Mouse (Mus musculus): ENCODE results near the gene Rbm33. TPM values are rescaled to one million over a fixed set of nuclear protein-coding genes. Genes with fewer than 3 reads are reported as not detected.
A peak's percentile ranks its signal among the peaks of the same experiment; 100 is the strongest.

Rbm33 gene
- polyA plus RNA-seq, 1 experiment from 2014 or later = 7.4 TPM

GRCm38 (mm10) chr5:28290630-28291029 is 26.3 kb upstream of the Rbm33 start:
- no peaks in the 10 kb centered on the region for H3K4me1 ChIP-seq (ENCODE audit: insufficient read depth, low read depth, low read length)
- no peaks in the 10 kb centered on the region for H3K36me3 ChIP-seq (ENCODE audit: insufficient read depth, low read length)
- H3K4me2 ChIP-seq (replicated peaks; ENCODE audit: low read depth, low read length) = no peak overlapping the region
- no peaks in the 10 kb centered on the region for H3K9me3 ChIP-seq (ENCODE audit: low read length)
- WGBS = 64% methylated on average over 1 of the region's 1 CpGs
- ATAC-seq (no peak), DNase-seq (ENCODE audit: low spot score) (no peak)
- H3K27ac ChIP-seq (ENCODE audit: low read length) = no peak overlapping the region
- no peaks in the 10 kb centered on the region for H3K27me3 ChIP-seq (replicated peaks; ENCODE audit: insufficient read depth, low read length)
- TF ChIP-seq EP300 (IDR thresholded peaks at IDR 0.05) (no peak), CTCF (IDR thresholded peaks at IDR 0.05) (no peak)
- H3K4me3 ChIP-seq (ENCODE audit: low read depth, low read length) = no peak overlapping the region
- no peak overlapping the region for H3K9ac ChIP-seq (replicated peaks; ENCODE audit: low read depth)

DNA sequence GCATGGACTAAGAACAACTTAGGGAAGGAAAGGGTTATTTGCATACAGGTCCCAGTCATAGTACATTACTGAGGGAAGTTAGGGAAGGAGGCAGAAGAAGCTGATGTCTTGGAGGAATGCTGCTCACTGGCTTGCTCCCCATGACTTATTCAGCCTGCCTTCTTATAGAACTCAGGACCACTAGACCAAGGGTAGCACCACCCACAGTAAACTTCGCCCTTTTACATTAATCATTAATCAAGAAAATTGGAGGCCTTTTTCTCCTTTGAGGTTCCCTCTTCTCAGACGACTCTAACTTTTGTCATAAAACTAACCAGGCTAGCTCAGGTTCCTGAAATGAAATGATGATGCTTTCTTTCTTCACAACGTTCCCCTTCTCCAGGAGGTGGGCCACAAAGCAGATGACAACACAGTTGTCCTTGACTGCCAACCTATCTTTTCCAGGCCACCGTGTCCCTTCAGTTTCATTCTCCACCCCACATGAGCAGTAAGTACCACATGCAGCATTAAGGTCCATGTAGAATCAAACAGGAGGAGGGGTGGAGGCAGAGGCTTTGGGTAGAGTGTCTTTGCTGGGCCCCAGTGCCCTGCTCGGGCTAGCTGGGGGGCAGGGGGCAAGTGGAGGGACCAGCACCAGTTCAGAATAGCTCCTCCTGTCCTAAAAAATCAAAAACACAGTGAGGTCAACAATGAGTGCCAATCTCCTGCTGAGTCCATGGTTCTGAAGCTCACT is 25.6 kb upstream of the Rbm33 start:
- Histone ChIP-seq H3K27me3 (replicated peaks; ENCODE audit: insufficient read depth, low read length) (no peaks in the 10 kb centered on the region), H3K27ac (ENCODE audit: low read length) (no peak overlapping the region), H3K9ac (replicated peaks; ENCODE audit: low read depth) (no peak overlapping the region), H3K4me2 (replicated peaks; ENCODE audit: low read depth, low read length) (no peak overlapping the region), H3K4me1 (ENCODE audit: insufficient read depth, low read depth, low read length) (no peaks in the 10 kb centered on the region), H3K9me3 (ENCODE audit: low read length) (no peaks in the 10 kb centered on the region), H3K36me3 (ENCODE audit: insufficient read depth, low read length) (no peaks in the 10 kb centered on the region), H3K4me3 (ENCODE audit: low read depth, low read length) (no peak overlapping the region)
- WGBS = 70% methylated on average over 5 of the region's 5 CpGs
- ATAC-seq = no peak
- DNase-seq (ENCODE audit: low spot score) = no peak
- TF ChIP-seq EP300 (IDR thresholded peaks at IDR 0.05) = no peak
- TF ChIP-seq CTCF (IDR thresholded peaks at IDR 0.05) = no peak

DNA sequence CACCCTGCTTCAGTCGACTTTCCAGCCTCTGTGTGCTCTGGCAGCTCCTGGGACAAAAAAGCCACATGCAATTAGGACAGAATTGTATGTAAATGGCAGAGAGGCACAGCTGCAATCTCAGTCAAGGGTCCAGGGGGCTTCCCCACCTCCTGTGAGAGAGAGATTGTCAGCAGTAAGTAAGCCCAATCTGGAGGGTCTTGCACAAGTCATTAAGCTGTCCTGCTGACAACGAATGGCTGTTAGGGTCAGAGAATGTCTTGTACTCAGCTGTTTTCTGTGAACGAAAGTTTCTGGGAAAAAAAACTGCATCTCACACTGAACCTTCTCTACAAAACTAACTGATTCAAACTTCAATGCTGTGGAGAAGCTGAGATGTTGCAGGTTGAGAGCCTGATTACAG is 24.6 kb upstream of the Rbm33 start:
- ATAC-seq (no peak), DNase-seq (ENCODE audit: low spot score) (no peak)
- H3K4me1 ChIP-seq (ENCODE audit: insufficient read depth, low read depth, low read length) = no peaks in the 10 kb centered on the region
- H3K27ac ChIP-seq (ENCODE audit: low read length) = no peak overlapping the region
- H3K27me3 ChIP-seq (replicated peaks; ENCODE audit: insufficient read depth, low read length) = no peaks in the 10 kb centered on the region
- WGBS = 40% methylated on average over 3 of the region's 3 CpGs
- no peaks in the 10 kb centered on the region for H3K36me3 ChIP-seq (ENCODE audit: insufficient read depth, low read length)
- TF ChIP-seq EP300 (IDR thresholded peaks at IDR 0.05) (no peak), CTCF (IDR thresholded peaks at IDR 0.05) (no peak)
- no peaks in the 10 kb centered on the region for H3K9me3 ChIP-seq (ENCODE audit: low read length)
- H3K4me2 ChIP-seq (replicated peaks; ENCODE audit: low read depth, low read length) = no peak overlapping the region
- no peak overlapping the region for H3K4me3 ChIP-seq (ENCODE audit: low read depth, low read length)
- H3K9ac ChIP-seq (replicated peaks; ENCODE audit: low read depth) = no peak overlapping the region

DNA sequence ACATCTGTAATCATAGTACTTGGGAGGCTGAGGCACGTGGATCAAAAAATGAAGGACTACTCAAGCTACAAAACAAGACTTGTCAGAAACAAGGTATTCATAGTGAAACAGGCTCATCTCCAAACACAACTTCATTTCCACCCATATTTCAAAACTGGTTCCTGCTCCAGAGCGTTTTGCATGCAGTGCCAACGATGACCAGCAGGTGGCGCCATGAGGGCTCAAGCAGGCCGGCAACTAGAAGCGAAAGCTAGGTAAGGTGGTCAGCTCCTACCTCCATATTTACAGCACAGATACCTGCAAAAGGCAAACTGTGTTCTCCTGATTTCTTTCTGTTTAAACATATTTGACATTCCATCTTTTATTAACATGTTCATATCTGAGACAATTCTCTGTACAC is 22.9 kb upstream of the Rbm33 start:
- no peak overlapping the region for H3K9ac ChIP-seq (replicated peaks; ENCODE audit: low read depth)
- no peak for ATAC-seq
- 4% methylated on average over 6 of the region's 6 CpGs for WGBS

DNA sequence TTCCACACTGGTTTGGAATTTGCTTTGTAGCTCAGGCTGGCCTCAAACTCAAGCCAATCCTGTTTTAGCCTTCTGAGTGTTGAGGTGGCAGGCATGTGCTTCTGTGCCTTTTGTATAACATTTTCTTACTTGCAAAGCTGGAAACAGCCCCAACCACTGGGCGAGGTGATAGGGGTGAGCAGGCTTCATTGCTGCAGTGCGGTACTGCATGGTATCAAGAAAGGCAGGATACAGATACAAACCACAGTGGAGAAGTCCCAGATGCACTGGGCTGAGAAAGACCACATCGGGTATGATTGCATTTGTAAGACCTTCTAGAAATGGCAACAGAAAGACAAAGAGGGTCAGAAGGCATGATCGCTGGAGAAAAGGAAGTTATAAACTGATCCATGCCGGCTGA is 18.8 kb upstream of the Rbm33 start:
- WGBS = 72% methylated on average over 5 of the region's 5 CpGs
- no peaks in the 10 kb centered on the region for H3K36me3 ChIP-seq (ENCODE audit: insufficient read depth, low read length)

More for the DNA sequence above, 22.9 kb upstream of the Rbm33 start:
- no peak for TF ChIP-seq EP300 (IDR thresholded peaks at IDR 0.05)
- TF ChIP-seq CTCF (IDR thresholded peaks at IDR 0.05) = peak; percentile 99
- H3K27me3 ChIP-seq (replicated peaks; ENCODE audit: insufficient read depth, low read length) = no peaks in the 10 kb centered on the region
- H3K4me2 ChIP-seq (replicated peaks; ENCODE audit: low read depth, low read length) = no peak overlapping the region
- DNase-seq (ENCODE audit: low spot score) = peak; percentile 73
- H3K9me3 ChIP-seq (ENCODE audit: low read length) = no peaks in the 10 kb centered on the region
- no peaks in the 10 kb centered on the region for H3K36me3 ChIP-seq (ENCODE audit: insufficient read depth, low read length)
- no peaks in the 10 kb centered on the region for H3K4me1 ChIP-seq (ENCODE audit: insufficient read depth, low read depth, low read length)
- no peak overlapping the region for H3K27ac ChIP-seq (ENCODE audit: low read length)
- H3K4me3 ChIP-seq (ENCODE audit: low read depth, low read length) = no peak overlapping the region

DNA sequence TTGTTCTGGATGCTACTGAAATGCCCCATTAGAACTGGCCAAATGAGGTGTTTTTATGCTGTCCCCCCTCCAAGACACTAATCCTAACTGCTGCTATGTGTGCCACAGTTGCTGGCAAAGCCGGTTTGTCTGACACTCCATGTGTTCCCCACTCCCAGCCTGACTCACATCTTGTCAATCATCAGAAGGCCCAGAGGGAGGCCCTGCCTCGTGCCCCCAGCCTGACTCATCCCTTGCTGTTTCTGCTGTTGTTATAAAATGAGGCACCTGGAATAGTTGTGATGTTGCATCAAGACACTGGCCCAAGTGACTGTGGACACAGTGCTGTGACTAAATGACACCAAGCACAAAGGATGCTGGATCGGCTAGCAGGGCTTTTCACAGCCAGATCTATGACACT is 18.2 kb upstream of the Rbm33 start:
- no peak overlapping the region for H3K4me3 ChIP-seq (ENCODE audit: low read depth, low read length)
- no peak overlapping the region for H3K27ac ChIP-seq (ENCODE audit: low read length)
- H3K4me1 ChIP-seq (ENCODE audit: insufficient read depth, low read depth, low read length) = no peaks in the 10 kb centered on the region
- DNase-seq (ENCODE audit: low spot score) (no peak), ATAC-seq (no peak)
- H3K9me3 ChIP-seq (ENCODE audit: low read length) = no peaks in the 10 kb centered on the region
- TF ChIP-seq EP300 (IDR thresholded peaks at IDR 0.05) = no peak
- TF ChIP-seq CTCF (IDR thresholded peaks at IDR 0.05) = no peak
- H3K27me3 ChIP-seq (replicated peaks; ENCODE audit: insufficient read depth, low read length) = no peaks in the 10 kb centered on the region
- 50% methylated on average over 3 of the region's 3 CpGs for WGBS
- H3K36me3 ChIP-seq (ENCODE audit: insufficient read depth, low read length) = no peaks in the 10 kb centered on the region
- no peak overlapping the region for H3K9ac ChIP-seq (replicated peaks; ENCODE audit: low read depth)
- H3K4me2 ChIP-seq (replicated peaks; ENCODE audit: low read depth, low read length) = no peak overlapping the region

More for the DNA sequence above, 18.8 kb upstream of the Rbm33 start:
- ATAC-seq (no peak), DNase-seq (ENCODE audit: low spot score) (no peak)
- TF ChIP-seq EP300 (IDR thresholded peaks at IDR 0.05) (no peak), CTCF (IDR thresholded peaks at IDR 0.05) (no peak)
- no peak overlapping the region for H3K27ac ChIP-seq (ENCODE audit: low read length)
- H3K9ac ChIP-seq (replicated peaks; ENCODE audit: low read depth) = no peak overlapping the region
- no peak overlapping the region for H3K4me2 ChIP-seq (replicated peaks; ENCODE audit: low read depth, low read length)
- no peaks in the 10 kb centered on the region for H3K4me1 ChIP-seq (ENCODE audit: insufficient read depth, low read depth, low read length)
- H3K9me3 ChIP-seq (ENCODE audit: low read length) = no peaks in the 10 kb centered on the region
- no peak overlapping the region for H3K4me3 ChIP-seq (ENCODE audit: low read depth, low read length)
- no peaks in the 10 kb centered on the region for H3K27me3 ChIP-seq (replicated peaks; ENCODE audit: insufficient read depth, low read length)
